In the genomic region with DNA sequence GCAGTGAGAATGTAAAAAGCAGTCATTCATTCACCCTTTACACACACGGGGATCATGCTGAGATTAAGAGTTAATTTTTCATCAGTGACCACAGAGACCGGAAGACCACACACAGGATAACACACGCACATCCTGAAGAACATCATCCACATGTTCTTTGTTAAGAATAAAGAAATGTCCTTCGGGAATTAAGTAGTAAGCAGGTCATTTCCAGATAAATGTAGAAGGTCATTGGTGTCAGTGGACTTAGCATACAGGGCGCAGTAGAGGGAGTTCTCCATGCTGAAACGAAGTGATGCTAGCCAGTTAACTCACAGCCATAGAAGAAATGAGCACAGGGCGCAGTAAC, we compare ENCODE assay signal across 10 mouse cellular contexts. TPM values are rescaled to one million over a fixed set of nuclear protein-coding genes. Genes with fewer than 3 reads are reported as not detected.
DNase-seq lines count a peak whose midpoint lies in the region; ATAC-seq and TF ChIP-seq lines count a peak whose summit lies in the region.
"Had no signal": no experiment of that assay in that cellular context is flagged by ENCODE, and none has a peak within 500 bp of the region (broad histone marks: within the 10 kb centered on the region; RNA-seq: fewer than 3 reads in every experiment).

No protein-coding gene starts in this region.

- no peaks in the 10 kb centered on the region for H3K9me3 ChIP-seq in forebrain, embryonic 10.5 days
- no peaks in the 10 kb centered on the region for H3K9me3 ChIP-seq in intestine, embryonic 16.5 days (ENCODE audit: control insufficient read depth, low read length)
- no peaks in the 10 kb centered on the region for H3K9me3 ChIP-seq in neural tube, embryonic 12.5 days

- intact Hi-C loops in left cerebral cortex, adult 2 months (cut with DNase I) = loop anchor here (2.0 kb wide), 1 partner anchor 36 kb away; no protein-coding TSS in a partner anchor
- intact Hi-C loops in left cerebral cortex, postnatal 14 days (cut with DNase I) = no loop called here

- H3K36me3 ChIP-seq in forebrain, embryonic 10.5 days (replicated peaks) = no peaks in the 10 kb centered on the region
- H3K36me3 ChIP-seq in intestine, embryonic 16.5 days (ENCODE audit: control insufficient read depth, insufficient read depth, low read length) = no peaks in the 10 kb centered on the region
- no peaks in the 10 kb centered on the region for H3K36me3 ChIP-seq in neural tube, embryonic 12.5 days

- peaks cover 50% of the 10 kb centered on the region for H3K4me1 ChIP-seq in forebrain, embryonic 10.5 days
- H3K4me1 ChIP-seq in intestine, embryonic 16.5 days (ENCODE audit: control insufficient read depth, insufficient read depth, low read length) = peaks cover 27% of the 10 kb centered on the region
- H3K4me1 ChIP-seq in neural tube, embryonic 12.5 days = peaks cover 10% of the 10 kb centered on the region

- peak overlapping the region; percentile 35 for H3K4me3 ChIP-seq in left cerebral cortex, adult 2 months
- H3K4me3 ChIP-seq in forebrain, embryonic 10.5 days = peak overlapping the region; percentile 56
- peak overlapping the region; percentile 62 for H3K4me3 ChIP-seq in intestine, embryonic 16.5 days (ENCODE audit: low read length)
- peak overlapping the region; percentile 34 for H3K4me3 ChIP-seq in neural tube, embryonic 12.5 days

- no peak for ATAC-seq in intestine, embryonic 16.5 days
- no peak for ATAC-seq in neural tube, embryonic 12.5 days (ENCODE audit: low FRiP score, low read depth)

- H3K27ac ChIP-seq in left cerebral cortex, adult 2 months = peak overlapping the region; percentile 65
- peak overlapping the region; percentile 85 for H3K27ac ChIP-seq in forebrain, embryonic 10.5 days
- H3K27ac ChIP-seq in intestine, embryonic 16.5 days (ENCODE audit: low read length) = peak overlapping the region; percentile 57
- H3K27ac ChIP-seq in neural tube, embryonic 12.5 days = no peak overlapping the region

- no peak for DNase-seq in left cerebral cortex, adult 2 months (ENCODE audit: extremely low spot score in 1 of 2, low spot score in 2 of 2)
- DNase-seq in left cerebral cortex, postnatal 14 days (ENCODE audit: low spot score in 2 of 2) = no peak
- no peak for DNase-seq in forebrain, embryonic 10.5 days (ENCODE audit: extremely low spot score, low spot score)
- no peak for DNase-seq in thymus, postnatal 10 days (ENCODE audit: low spot score in 2 of 2)
- no peak for DNase-seq in spleen, adult 12 weeks (ENCODE audit: low spot score)
- no peak for DNase-seq in retina, postnatal 1 day
- DNase-seq: right cerebral cortex, postnatal 25 days had no signal

- H3K9ac ChIP-seq in intestine, embryonic 16.5 days (ENCODE audit: low read depth, low read length) = peak overlapping the region; percentile 55; the same call in 1 of the 2 replicates
- peak overlapping the region; percentile 33; the same call in 1 of the 2 replicates for H3K9ac ChIP-seq in neural tube, embryonic 12.5 days

- no peaks in the 10 kb centered on the region for H3K27me3 ChIP-seq in forebrain, embryonic 10.5 days (ENCODE audit: poor library complexity, severe bottlenecking)
- no peaks in the 10 kb centered on the region; the same call in 1 of the 2 replicates for H3K27me3 ChIP-seq in intestine, embryonic 16.5 days (replicated peaks; ENCODE audit: control insufficient read depth, insufficient read depth, low read length)
- no peaks in the 10 kb centered on the region for H3K27me3 ChIP-seq in neural tube, embryonic 12.5 days (replicated peaks)

- 39% methylated on average over 7 of the region's 7 CpGs for WGBS in forebrain, embryonic 10.5 days
- 33% methylated on average over 7 of the region's 7 CpGs for WGBS in intestine, embryonic 16.5 days
- WGBS in neural tube, embryonic 12.5 days = 34% methylated on average over 7 of the region's 7 CpGs

- peak overlapping the region; percentile 52 for H3K4me2 ChIP-seq in intestine, embryonic 16.5 days (ENCODE audit: low read depth, low read length)
- H3K4me2 ChIP-seq in neural tube, embryonic 12.5 days (replicated peaks) = peak overlapping the region; percentile 65

- no peak for TF ChIP-seq CTCF in left cerebral cortex, adult 2 months (IDR thresholded peaks at IDR 0.05)

RNA-seq across cellular contexts. Expression of gene Cyp2d22, which starts 0.6 kb away (rescaled TPM):
- 10 to 100 TPM; 30.6 to 37.2 TPM for total RNA-seq in left cerebral cortex, adult 2 months (2021)
- total RNA-seq in left cerebral cortex, postnatal 14 days (2021) = 10 to 100 TPM; 20.9 to 21.9 TPM
- polyA plus RNA-seq in forebrain, embryonic 10.5 days (2016; fragmentation: Nextera tagmentation; extraction: Ambion mirVana) = 3.0 and 3.8 TPM in 2 replicates
- polyA plus RNA-seq in intestine, embryonic 16.5 days (2015; fragmentation: Nextera tagmentation; extraction: Ambion mirVana) = 14.1 and 14.9 TPM in 2 replicates
- polyA plus RNA-seq in neural tube, embryonic 12.5 days (2016; fragmentation: Nextera tagmentation; extraction: Ambion mirVana) = 2.2 and 2.9 TPM in 2 replicates

RNA-seq across cellular contexts. Expression of gene Cyp2d11, which starts 13.1 kb away (rescaled TPM):
- not detected for total RNA-seq in left cerebral cortex, adult 2 months (2021)
- total RNA-seq in left cerebral cortex, postnatal 14 days (2021) = not detected
- not detected in 2 replicates for polyA plus RNA-seq in forebrain, embryonic 10.5 days (2016; fragmentation: Nextera tagmentation; extraction: Ambion mirVana)
- polyA plus RNA-seq in intestine, embryonic 16.5 days (2015; fragmentation: Nextera tagmentation; extraction: Ambion mirVana) = not detected in 2 replicates
- not detected in 2 replicates for polyA plus RNA-seq in neural tube, embryonic 12.5 days (2016; fragmentation: Nextera tagmentation; extraction: Ambion mirVana)
- polyA plus RNA-seq: Patski had no signal

RNA-seq across cellular contexts. Expression of gene Cyp2d10, which starts 26.3 kb away (rescaled TPM):
- total RNA-seq in left cerebral cortex, adult 2 months (2021) = under 1 TPM in 1 of 2 experiments, not detected in 1; 0.52 TPM
- not detected for total RNA-seq in left cerebral cortex, postnatal 14 days (2021)
- polyA plus RNA-seq in forebrain, embryonic 10.5 days (2016; fragmentation: Nextera tagmentation; extraction: Ambion mirVana) = not detected in 2 replicates
- 0.67 and 1.8 TPM in 2 replicates for polyA plus RNA-seq in intestine, embryonic 16.5 days (2015; fragmentation: Nextera tagmentation; extraction: Ambion mirVana)
- not detected in 2 replicates for polyA plus RNA-seq in neural tube, embryonic 12.5 days (2016; fragmentation: Nextera tagmentation; extraction: Ambion mirVana)

RNA-seq across cellular contexts. Expression of gene Ndufa6, which starts 26.6 kb away (rescaled TPM):
- 100 to 1,000 TPM; 206 to 211 TPM for total RNA-seq in left cerebral cortex, adult 2 months (2021)
- 100 to 1,000 TPM; 174 to 193 TPM for total RNA-seq in left cerebral cortex, postnatal 14 days (2021)
- 228 and 249 TPM in 2 replicates for polyA plus RNA-seq in forebrain, embryonic 10.5 days (2016; fragmentation: Nextera tagmentation; extraction: Ambion mirVana)
- 561 and 588 TPM in 2 replicates for polyA plus RNA-seq in intestine, embryonic 16.5 days (2015; fragmentation: Nextera tagmentation; extraction: Ambion mirVana)
- polyA plus RNA-seq in neural tube, embryonic 12.5 days (2016; fragmentation: Nextera tagmentation; extraction: Ambion mirVana) = 302 and 313 TPM in 2 replicates

RNA-seq across cellular contexts. Expression of gene Smdt1, which starts 41.9 kb away (rescaled TPM):
- 100 to 1,000 TPM; 137 to 141 TPM for total RNA-seq in left cerebral cortex, adult 2 months (2021)
- total RNA-seq in left cerebral cortex, postnatal 14 days (2021) = 100 to 1,000 TPM; 130 to 131 TPM
- 218 and 236 TPM in 2 replicates for polyA plus RNA-seq in forebrain, embryonic 10.5 days (2016; fragmentation: Nextera tagmentation; extraction: Ambion mirVana)
- 332 and 340 TPM in 2 replicates for polyA plus RNA-seq in intestine, embryonic 16.5 days (2015; fragmentation: Nextera tagmentation; extraction: Ambion mirVana)
- 285 and 313 TPM in 2 replicates for polyA plus RNA-seq in neural tube, embryonic 12.5 days (2016; fragmentation: Nextera tagmentation; extraction: Ambion mirVana)
